Mouse (Mus musculus) thymus, postnatal 14 days (tissue): ENCODE results near the gene Obp1a.

Experiments
- DNase-seq: peaks from one replicate; pipeline ENCODE4 v3.0.0; 2021

The Obp1a gene

DNA sequence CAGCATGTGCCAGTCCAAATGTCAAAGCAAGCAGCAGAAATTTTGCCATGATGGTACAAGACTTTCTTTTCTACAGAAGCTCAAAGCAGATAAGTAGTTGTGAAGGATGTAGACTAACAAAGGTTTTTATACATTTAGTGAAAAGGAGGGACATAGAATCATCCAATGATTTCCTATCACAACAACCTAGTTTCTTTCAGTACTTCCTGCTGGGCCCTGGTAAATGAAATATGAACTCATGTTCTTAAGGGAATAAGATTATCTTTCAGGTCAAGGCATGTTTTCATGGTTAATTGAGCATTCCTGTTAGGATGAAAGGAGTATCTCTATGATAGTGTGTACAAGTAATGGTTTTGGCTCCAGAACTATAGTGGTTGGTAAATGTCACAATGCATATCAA is at the start of gene Obp1a:
Obp1a (minus strand) TSS at position 101 of the 400 bp plus-strand sequence.
- no peak for DNase-seq

DNA sequence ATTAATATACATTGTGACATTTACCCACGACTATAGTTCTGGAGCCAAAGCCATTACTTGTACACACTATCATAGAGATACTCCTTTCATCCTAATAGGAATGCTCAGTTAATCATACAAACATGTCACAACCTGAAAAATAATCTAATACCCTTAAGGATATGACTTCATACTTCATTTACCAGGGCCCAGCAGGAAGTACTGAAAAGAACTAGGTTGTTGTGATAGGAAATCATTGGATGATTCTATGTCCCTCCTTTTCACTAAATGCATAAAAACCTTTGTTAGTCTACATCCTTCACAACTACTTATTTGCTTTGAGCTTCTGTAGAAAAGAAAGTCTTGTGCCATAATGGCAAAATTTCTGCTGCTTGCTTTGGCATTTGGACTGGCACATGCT is 34.0 kb upstream of the Obp1a start, which contains the start of gene Gm5938:
Gm5938 (plus strand) TSS at position 301 of the 400 bp plus-strand sequence.
- no peak for DNase-seq
